Mouse (Mus musculus): ENCODE measurements at regions not wholly inside any gene's neighbourhood (a gene's known extent, or its start where the extent isn't known, plus 50 kb on each side); places are given as distances from the start of the nearest gene placed in this dataset.

DNA sequence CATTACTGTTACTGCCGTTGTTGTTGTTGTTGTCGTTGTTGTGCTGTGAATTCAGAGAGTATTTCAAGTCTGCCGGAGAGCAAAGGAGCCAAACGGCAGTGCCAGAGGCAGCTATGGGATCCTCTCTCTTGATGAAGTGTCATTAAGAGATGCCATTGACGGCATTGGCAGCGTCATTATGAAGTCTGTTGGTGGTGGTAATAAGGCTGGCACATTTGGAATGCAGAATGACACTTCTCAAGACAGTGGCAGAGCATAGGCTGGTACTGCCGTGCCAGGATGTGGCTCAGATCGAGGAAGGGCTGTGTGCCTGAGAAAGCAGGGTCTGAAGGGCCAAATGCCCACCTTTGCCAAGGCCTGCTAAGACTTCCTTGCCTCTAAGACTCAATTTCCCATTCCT lies 494.3 kb downstream of the Vrk1 start:
- DNase-seq = no peak

DNA sequence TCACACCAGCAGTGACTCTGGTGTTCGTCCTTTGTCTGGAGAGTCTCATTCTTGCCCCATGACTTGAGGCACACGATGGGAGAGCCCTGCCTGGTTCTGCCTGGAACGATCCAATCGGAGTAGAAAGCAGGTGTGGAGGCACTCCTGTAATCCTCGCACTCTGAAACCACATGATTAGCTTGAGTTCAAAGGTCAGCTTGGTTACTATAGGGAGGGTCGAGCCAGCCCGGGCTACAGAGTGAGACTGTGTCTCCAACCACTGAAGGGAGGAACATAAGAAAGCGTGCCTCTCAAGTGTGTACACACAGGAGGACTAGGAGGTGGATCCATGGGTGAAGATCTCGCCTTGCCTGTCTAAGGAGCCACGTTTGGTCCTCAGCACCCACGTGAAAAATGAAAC lies 504.0 kb downstream of the Vrk1 start:
- DNase-seq = no peak

DNA sequence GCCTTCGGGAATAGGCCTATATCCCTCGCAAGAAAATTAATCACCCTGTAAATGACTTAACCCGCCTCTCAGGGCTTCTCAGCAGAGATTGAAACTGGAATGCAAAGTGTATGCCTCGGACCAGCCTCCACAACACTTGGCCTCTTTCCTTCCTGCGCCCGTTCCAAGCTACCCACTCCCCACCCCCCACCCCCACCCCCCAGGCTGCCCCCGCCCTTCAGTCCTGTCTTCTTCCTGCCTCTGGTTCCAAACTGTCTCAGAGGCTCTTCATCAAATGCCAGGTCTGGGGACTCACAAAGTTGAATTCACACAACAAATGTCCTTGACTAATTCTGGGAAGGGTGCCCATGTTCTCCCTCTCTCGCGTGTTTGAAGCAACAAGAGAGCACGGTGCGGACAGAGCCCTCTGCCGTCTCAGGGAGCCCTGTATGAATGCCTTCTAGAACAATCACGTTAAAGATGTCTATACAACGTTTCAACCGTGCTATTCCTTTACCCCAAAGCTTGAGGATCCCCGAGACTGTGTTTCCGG lies 505.3 kb downstream of the Vrk1 start:
- no peak for DNase-seq

- DNase-seq = no peak
Observed at GRCm38 (mm10) chr12:106519141-106519540, 509.1 kb downstream of the Vrk1 start.

DNA sequence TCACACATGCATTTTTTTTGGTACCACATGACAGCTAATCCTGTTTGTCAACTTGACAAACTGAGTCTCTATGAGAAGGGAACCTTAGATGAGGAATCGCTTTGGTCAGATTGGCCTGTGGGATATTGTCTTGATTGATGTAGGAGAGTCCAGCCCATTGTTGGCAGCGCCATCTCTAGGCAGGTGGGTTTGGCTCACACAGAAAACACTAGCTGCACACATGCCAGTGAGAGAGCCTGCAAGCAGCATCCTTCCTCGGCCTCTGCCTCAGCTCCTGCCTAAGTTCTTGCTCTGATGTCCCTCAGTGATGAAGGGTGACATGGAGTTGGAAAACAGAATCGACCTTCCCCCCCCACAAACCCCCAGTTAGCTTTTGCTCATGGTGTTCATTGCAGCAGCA lies 514.4 kb downstream of the Vrk1 start:
- DNase-seq = no peak

DNA sequence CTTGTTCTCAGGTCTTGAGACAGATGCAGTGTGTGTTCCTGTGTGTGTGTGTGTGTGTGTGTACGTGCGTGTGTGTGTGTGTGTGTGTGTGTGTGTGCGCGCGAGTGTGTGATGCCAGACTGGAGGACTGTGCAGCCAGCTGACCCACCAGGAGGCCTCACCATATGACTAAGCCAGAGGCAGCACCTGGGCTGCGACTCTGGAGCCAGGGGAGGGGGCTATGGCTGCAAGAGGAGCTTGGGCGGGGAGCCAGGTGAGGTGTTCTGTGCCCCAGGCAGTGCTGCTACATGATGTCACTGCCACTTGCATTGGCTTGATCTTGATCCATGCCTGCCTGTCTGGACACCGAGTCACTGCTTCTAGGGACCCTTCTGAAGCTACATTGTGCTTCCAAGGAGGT lies 517.1 kb downstream of the Vrk1 start:
- no peak for DNase-seq

- no peak for DNase-seq
Observed at GRCm38 (mm10) chr12:106527699-106528434, 517.8 kb downstream of the Vrk1 start.

- DNase-seq = no peak
Observed at GRCm38 (mm10) chr12:106528521-106528920, 518.5 kb downstream of the Vrk1 start.

DNA sequence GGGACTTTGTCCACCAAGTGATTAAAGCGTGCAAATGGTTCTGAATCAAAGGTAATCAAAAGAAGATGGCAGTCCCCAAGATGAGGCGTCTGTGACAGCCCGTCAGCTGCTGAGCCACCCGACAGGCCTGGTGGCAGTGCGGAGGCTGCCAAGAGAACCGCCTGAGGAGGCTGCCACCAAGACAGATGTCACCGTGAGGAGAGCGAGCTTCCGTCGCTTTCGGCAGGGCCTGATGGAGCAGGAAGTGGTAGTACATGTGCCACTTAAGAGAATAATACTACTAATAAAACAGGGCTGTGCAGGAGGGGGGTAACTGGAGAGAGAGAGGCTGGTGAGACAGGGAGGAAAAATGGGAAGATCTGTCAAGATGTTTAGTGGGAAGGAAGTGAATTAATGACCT lies 519.1 kb downstream of the Vrk1 start:
- no peak for DNase-seq

GRCm38 (mm10) chr12:106535086-106535485 lies 525.1 kb downstream of the Vrk1 start:
- no peak for DNase-seq

DNA sequence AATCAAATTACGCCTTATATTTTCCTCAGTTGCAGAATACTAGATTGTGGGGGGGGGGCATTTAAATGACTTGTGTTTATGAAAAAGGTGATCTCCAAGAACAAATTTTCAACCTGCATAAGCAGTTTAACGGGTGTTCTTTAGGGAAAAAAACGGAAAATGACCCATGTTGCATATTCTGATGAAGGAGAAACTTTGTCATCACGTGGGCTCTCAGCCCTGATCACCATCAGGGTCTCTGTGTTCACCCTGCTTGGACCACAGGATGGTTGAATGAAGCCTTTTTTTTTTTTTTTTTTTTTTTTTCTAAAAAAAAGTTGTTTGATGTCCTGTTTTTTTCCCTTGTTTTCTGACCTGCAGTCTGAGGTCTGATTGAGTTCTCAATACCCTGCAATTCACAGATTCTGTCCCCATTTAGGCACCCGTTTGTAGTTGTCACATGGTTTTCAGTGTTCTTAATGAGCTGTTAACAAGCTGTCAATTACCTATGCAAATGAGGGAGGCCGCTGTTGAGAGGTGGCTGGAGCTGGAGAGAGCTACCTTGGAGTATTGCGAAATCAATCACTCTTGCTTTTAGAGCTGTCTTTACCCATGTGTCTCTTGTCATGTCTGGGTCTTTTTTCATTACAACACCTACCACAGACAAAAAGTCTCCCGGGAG lies 525.7 kb downstream of the Vrk1 start:
- DNase-seq = no peak

- DNase-seq = no peak
Observed at GRCm38 (mm10) chr12:106536289-106536636, 526.2 kb downstream of the Vrk1 start.

GRCm38 (mm10) chr12:106540003-106540402 lies 530.0 kb downstream of the Vrk1 start:
- DNase-seq = no peak

DNA sequence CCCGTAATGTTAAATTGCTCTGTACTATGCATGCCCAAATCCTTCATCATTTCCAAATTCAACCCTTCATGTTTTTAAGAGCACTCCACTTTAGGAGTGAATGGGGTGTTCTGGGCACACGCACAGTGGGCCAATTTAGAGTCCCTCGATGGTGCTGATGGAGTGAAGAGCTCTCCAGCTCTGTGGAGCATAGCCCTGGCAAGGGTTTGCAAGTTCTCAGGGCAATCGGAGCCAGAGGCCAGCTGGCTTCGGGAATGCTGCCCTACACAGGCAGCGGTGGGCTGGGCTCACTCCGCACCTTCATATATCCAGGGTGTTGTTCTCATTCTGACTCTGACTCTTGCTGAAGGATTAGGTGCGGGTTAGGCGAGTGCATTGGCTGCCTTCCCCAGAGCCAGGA lies 549.5 kb downstream of the Vrk1 start:
- no peak for DNase-seq

GRCm38 (mm10) chr12:106565263-106565681 lies 555.2 kb downstream of the Vrk1 start:
- no peak for DNase-seq

- no peak for DNase-seq
Observed at GRCm38 (mm10) chr12:106566361-106566760, 556.3 kb downstream of the Vrk1 start.

DNA sequence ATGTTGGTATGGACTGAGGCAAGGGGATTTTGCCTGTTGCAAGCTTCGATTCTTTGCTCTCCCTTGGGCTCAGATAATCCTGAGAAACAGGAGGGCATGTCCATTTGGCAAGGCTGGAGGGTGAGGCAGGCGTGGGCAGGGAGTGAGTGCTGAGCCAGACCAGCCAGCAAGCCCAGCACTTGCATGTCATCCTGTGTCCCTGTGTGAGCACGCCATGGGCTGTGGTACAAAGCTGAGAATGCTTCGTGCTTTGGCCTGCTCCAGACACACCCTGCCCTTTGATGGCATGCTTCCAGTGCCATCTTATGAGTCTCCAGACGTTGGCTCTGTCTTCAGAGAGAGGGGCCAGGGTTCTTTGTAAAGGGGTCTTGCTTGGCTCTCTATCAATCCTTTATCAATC lies 557.1 kb downstream of the Vrk1 start:
- no peak for DNase-seq

DNA sequence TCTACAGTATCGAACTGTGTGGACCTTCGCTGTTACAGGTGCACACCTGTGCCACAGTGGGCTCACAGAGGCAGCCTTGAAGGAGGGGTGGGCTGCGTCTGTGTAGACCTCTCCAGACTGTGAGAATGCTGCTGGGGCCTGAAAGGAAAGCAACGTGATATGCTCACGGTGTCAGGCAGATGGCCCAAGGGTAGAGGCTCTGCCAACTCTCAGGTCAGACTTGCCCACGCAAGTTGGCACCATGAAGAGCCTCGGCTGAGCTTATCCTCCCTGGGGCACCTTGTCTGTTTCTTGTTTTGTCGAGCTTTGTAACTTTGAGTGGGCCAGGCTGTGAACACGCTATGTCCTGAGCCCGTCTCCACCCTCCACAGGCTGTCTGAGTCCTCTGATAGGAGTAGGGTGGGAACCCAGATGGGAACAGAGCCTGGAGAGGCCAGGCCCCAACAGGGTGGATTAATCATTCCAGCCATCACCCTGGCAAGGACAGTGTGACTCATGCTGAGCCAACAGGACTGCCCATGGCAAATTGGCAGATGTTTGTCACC lies 558.6 kb downstream of the Vrk1 start:
- DNase-seq = no peak

DNA sequence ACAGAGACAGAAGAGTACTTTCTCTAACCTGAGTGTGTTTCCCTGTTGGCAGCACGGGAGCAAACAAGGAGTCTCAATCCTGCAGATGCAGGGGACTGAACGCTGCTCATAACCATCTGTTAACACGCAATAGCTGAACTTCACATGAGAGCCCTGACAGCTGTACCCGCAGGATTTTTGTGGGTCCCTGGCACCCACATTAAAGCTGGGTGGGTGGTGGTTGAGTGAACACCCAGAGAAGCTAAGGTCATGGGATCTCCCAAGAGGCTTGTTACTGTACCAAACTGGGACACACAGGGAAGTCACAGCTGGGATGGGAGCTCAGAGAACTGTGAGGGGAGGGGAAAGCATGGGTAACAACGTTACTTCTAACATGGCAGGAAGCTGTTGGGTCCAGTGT lies 562.9 kb downstream of the Vrk1 start:
- DNase-seq = no peak

DNA sequence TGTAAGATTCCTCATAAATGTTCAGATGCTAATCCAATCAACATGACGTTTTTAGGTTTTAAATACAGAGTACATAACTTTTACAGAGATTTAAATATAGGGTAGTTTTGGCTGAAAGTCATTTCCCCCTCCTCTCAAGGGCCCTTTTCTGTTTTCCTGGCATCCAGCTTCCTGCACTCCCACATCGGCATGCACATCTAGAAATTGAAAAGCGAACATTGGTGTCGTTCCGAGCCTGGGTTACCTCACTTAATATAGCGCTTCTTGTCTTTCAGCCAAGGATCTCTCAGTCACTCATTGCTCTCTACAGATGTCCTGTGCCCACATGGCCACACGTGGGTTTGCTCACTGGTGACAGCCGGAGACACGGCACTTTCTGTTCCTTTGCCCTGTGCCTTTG lies 572.7 kb downstream of the Vrk1 start:
- no peak for DNase-seq

DNA sequence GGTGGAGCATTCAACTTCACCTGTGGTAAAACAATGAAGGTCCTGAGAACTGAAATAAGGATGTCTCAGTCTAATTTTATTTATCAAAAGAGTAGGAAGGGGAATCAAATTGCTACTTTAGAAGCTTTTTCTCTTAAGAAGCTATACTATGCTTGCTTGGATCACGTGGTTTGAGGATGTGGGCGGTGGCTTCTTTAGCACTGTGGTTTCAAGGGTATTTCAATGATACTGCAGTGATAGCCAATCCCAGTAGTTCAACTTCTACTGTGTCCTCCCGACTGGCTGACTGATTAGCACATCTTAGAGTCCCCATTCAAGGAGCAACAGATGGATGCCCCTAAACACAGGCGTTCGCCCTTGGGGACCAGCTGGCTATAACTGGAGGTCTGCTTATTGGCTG lies 575.6 kb downstream of the Vrk1 start:
- no peak for DNase-seq

GRCm38 (mm10) chr12:106592686-106593085 lies 582.7 kb downstream of the Vrk1 start:
- DNase-seq = no peak

GRCm38 (mm10) chr12:106597636-106598035 lies 587.6 kb downstream of the Vrk1 start:
- no peak for DNase-seq

DNA sequence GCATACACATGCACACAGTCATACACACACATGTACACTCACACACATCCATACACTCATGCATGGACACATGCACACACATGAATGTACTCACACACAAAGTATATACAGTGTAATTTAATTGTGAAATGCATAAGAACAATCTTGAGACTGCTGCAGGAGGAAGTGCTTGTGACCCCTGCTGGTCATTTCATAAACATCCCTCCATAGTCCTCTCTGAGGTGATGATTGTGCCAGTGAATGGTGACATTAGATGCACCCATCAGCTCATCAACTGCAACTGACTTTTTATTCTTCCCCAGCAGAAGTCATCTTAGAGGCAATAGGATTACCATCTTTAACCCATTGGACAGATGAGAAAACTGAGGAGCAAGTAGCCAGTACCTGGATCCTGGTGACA lies 597.2 kb downstream of the Vrk1 start:
- no peak for DNase-seq
